Mouse (Mus musculus) lung, postnatal 0 days (tissue): ENCODE data around the gene S100a2. TPM values are rescaled to one million over a fixed set of nuclear protein-coding genes. Genes with fewer than 3 reads are reported as not detected.

Experiments
- ATAC-seq: fragments of 200-750 bp; cut with Nextera tagmentation; 2 replicates; pipeline ENCODE4 v1.8.0; 2017; ENCODE audit warnings: moderate library complexity
- DNase-seq: peaks from one replicate; pipeline ENCODE4 v3.0.0-alpha.2; 2016; ENCODE audit warnings: low spot score
- H3K27ac ChIP-seq: fragments of 300-500 bp; sonication (generic); 2 replicates; pipeline ENCODE4 v1.5.1; 2014; ENCODE audit warnings: antibody characterized with exemption, mild to moderate bottlenecking, low read length, mixed read lengths
- H3K27me3 ChIP-seq: fragments of 300-500 bp; sonication (generic); replicated peaks from 2 replicates; pipeline ENCODE4 v1.6.1; 2014; ENCODE audit warnings: low read length, mixed read lengths; ENCODE audit not compliant: insufficient read depth
- H3K36me3 ChIP-seq: fragments of 300-500 bp; sonication (generic); 2 replicates; pipeline ENCODE4 v1.6.1; 2014; ENCODE audit warnings: low read length, mixed read lengths; ENCODE audit not compliant: insufficient read depth
- H3K4me1 ChIP-seq: fragments of 300-500 bp; sonication (generic); 2 replicates; pipeline ENCODE4 v1.6.1; 2014; ENCODE audit warnings: antibody characterized with exemption, low read depth, low read length, mixed read lengths; ENCODE audit not compliant: insufficient read depth
- H3K4me2 ChIP-seq: fragments of 300-500 bp; sonication (generic); replicated peaks from 2 replicates; pipeline ENCODE4 v1.6.1; 2014; ENCODE audit warnings: low read depth, mild to moderate bottlenecking, low read length, moderate library complexity, mixed read lengths
- H3K4me3 ChIP-seq: fragments of 300-500 bp; sonication (generic); 2 replicates; pipeline ENCODE4 v1.5.1; 2014; ENCODE audit warnings: low read depth, low read length
- H3K9ac ChIP-seq: fragments of 300-500 bp; sonication (generic); replicated peaks from 2 replicates; pipeline ENCODE4 v1.6.1; 2014; ENCODE audit warnings: low read depth, mild to moderate bottlenecking
- H3K9me3 ChIP-seq: fragments of 300-500 bp; sonication (generic); 2 replicates; pipeline ENCODE4 v1.6.1; 2016; ENCODE audit warnings: low read length, mixed read lengths
- CTCF ChIP-seq: IDR thresholded peaks from 2 replicates; pipeline ENCODE4 v1.5.1; 2016; ENCODE audit warnings: antibody characterized with exemption, mild to moderate bottlenecking
- EP300 ChIP-seq: IDR thresholded peaks from 2 replicates; pipeline ENCODE4 v1.6.1; 2016; ENCODE audit warnings: antibody characterized with exemption, mild to moderate bottlenecking, control low read depth
- WGBS: fragments of 180-500 bp; shearing (Covaris S2); extraction: QIAGEN DNeasy Blood & Tissue Kit; methylation state at CpG from one replicate; pipeline ENCODE4 v1.1.7; 2014; 5-methylcytosine and 5-hydroxymethylcytosine counted together
- polyA plus RNA-seq: library from polyadenylated mRNA; unstranded; fragments of >200 nt; fragmentation: Nextera tagmentation; extraction: Ambion mirVana; gene quantifications from 2 replicates; pipeline ENCODE4 v1.2.1, GENCODE M21; 2015

The S100a2 gene
- polyA plus RNA-seq, 1 experiment from 2014 or later = 0.66 TPM

DNA sequence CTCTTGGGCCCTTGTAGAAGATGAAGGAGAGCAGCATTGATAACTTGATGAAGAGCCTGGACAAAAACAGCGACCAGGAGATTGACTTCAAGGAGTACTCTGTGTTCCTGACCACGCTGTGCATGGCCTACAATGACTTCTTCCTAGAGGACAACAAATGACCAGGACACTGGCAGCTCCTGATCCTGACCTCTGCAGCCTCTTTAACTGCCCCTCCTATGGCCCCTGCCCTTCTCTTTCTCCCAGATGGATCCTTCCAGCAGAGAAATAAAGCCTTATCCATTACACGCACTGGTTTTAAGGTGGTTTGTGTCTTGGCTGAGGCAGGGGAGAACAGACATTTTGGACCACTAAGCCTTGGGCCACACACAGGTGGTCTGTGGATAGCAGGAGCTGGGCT, 21.4 kb downstream of the S100a2 start:
- no peak for DNase-seq
- Histone ChIP-seq H3K27ac (no peak overlapping the region), H3K9me3 (no peaks in the 10 kb centered on the region), H3K36me3 (no peaks in the 10 kb centered on the region), H3K4me2 (no peak overlapping the region), H3K9ac (no peak overlapping the region), H3K4me1 (peaks cover 17% of the 10 kb centered on the region), H3K27me3 (no peaks in the 10 kb centered on the region), H3K4me3 (no peak overlapping the region)
- TF ChIP-seq EP300 = no peak
- no peak for TF ChIP-seq CTCF
- ATAC-seq = no peak
- WGBS = 74% methylated on average over 3 of the region's 3 CpGs

DNA sequence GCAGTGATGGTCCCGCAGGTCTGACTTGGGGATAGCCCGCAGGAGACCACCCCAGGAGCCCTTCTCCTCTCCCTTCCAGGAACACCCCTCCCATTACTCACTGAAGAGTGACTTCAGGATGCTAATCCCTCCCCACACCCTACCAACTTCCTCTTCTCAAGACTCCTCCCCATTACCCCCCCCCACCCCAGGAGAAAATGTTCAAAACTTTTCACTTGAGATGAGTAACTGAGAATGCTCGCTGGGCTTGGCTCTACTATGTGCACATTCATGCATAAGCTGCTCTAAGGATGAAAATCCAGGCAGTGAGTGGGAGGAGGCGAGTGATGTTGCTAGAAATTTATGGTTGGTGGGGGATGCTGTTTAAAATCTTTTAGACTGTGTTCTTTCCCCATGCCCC, 22.0 kb downstream of the S100a2 start:
- TF ChIP-seq EP300 (no peak), CTCF (no peak)
- H3K4me3 ChIP-seq = no peak overlapping the region
- no peaks in the 10 kb centered on the region for H3K27me3 ChIP-seq
- no peak for ATAC-seq
- no peaks in the 10 kb centered on the region for H3K9me3 ChIP-seq
- H3K9ac ChIP-seq = no peak overlapping the region
- peaks cover 17% of the 10 kb centered on the region for H3K4me1 ChIP-seq
- H3K4me2 ChIP-seq = no peak overlapping the region
- no peak overlapping the region for H3K27ac ChIP-seq
- WGBS = 74% methylated on average over 4 of the region's 4 CpGs
- DNase-seq = peak; percentile 52
- H3K36me3 ChIP-seq = no peaks in the 10 kb centered on the region

DNA sequence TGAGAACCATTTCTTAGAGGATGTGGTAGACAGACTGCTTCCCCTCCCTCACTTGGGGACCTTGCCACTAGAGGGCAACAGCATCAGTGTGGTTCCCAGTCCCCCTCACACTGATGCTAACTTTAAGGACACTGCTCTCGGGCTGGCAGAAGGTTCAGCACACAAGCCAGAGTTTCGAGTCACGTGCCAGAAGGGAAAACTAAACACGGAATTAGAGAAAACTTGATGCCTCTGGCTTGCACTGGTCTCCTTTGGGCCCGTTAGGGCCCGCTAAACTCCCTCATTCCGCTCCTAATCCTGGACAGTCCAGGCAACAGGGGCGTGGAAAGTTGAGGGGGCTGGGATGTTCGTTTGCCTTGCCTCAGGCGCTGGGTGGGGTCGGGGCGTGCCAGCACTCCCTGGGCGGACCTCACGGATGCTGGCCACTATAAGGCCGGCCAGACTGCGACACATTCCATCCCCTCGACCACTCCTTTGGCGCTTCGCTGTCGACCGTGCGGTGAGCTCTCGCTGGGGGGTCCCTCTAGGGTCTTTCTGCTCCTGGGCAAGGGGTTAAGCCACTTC, 22.8 kb downstream of the S100a2 start, which contains the start of gene S100a6:
S100a6 (plus strand) TSS at position 155 of the 564 bp plus-strand sequence.
- TF ChIP-seq CTCF = peak; percentile 83
- TF ChIP-seq EP300 = peak; percentile 53
- no peaks in the 10 kb centered on the region for H3K27me3 ChIP-seq
- H3K4me2 ChIP-seq = peak within 1 kb of the TSS; percentile 65
- H3K9ac ChIP-seq = peak within 1 kb of the TSS; percentile 54
- H3K4me1 ChIP-seq = peaks cover 17% of the 10 kb centered on the region
- peak within 1 kb of the TSS; percentile 39 for H3K4me3 ChIP-seq
- peak; percentile 80 for ATAC-seq
- H3K36me3 ChIP-seq = no peaks in the 10 kb centered on the region
- no peaks in the 10 kb centered on the region for H3K9me3 ChIP-seq
- peak within 1 kb of the TSS; percentile 54 for H3K27ac ChIP-seq
- DNase-seq = peak; percentile 84
- WGBS = under 1% methylated on average over 21 of the region's 23 CpGs

DNA sequence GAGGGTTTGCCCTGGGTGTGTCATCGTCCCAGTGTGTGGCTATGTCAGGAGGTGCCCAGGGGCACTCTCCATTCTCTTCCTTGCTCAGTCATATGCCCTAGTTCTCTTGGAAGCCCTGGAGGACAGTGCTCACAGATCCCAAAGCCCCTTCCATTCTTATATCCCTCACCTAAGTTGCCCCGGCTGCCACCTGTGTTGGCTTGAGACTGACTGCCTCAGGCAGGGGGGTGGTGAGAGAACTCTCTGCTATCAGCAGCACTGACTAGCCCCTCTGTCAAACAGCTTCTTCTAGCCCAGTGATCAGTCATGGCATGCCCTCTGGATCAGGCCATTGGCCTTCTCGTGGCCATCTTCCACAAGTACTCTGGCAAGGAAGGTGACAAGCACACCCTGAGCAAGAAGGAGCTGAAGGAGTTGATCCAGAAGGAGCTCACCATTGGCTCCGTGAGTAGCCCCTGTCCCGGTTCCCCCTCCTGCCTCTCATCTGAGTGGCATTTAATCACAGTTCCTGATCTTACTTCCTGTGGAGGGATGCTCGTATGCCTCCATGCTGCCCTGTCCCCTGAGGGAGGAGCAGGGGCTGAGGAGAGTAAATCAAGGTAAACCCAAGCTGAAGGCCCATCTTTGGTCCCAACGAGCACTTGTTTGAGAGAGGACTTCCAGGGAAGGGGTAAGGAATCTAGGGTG, 23.6 kb downstream of the S100a2 start:
- peak overlapping the region; percentile 54; the same call in 1 of the 2 replicates for H3K9ac ChIP-seq
- H3K4me1 ChIP-seq = peaks cover 17% of the 10 kb centered on the region
- DNase-seq = no peak
- WGBS = 46% methylated on average over 7 of the region's 7 CpGs
- no peak for TF ChIP-seq CTCF
- TF ChIP-seq EP300 = no peak
- no peak for ATAC-seq
- H3K36me3 ChIP-seq = no peaks in the 10 kb centered on the region
- peak overlapping the region; percentile 76 for H3K27ac ChIP-seq
- H3K4me2 ChIP-seq = peak overlapping the region; percentile 65
- no peaks in the 10 kb centered on the region for H3K9me3 ChIP-seq
- H3K4me3 ChIP-seq = peak overlapping the region; percentile 39
- no peaks in the 10 kb centered on the region for H3K27me3 ChIP-seq

DNA sequence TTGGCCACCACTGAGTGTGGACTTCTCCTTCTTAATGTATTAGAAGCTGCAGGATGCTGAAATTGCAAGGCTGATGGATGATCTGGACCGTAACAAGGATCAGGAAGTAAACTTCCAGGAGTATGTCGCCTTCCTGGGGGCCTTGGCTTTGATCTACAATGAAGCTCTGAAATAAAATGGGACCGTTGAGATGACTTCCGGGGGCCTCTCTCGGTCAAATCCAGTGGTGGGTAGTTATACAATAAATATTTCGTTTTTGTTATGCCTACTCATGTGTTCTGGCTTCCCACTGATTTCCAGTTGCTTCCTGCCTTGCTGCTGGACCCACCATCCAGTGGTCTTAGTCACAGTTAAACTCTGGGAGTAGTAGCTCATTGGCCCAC, 24.1 kb downstream of the S100a2 start:
- no peak for TF ChIP-seq CTCF
- TF ChIP-seq EP300 = no peak
- Histone ChIP-seq H3K4me2 (peak overlapping the region; percentile 65), H3K4me3 (peak overlapping the region; percentile 39; the same call in 1 of the 2 replicates), H3K9ac (0 out of 2 replicates have a peak overlapping the region, but pooled peaks have one; percentile 54), H3K36me3 (no peaks in the 10 kb centered on the region), H3K9me3 (no peaks in the 10 kb centered on the region), H3K4me1 (peaks cover 17% of the 10 kb centered on the region), H3K27ac (peak overlapping the region; percentile 76), H3K27me3 (no peaks in the 10 kb centered on the region)
- ATAC-seq = no peak
- 69% methylated on average over 6 of the region's 6 CpGs for WGBS
- DNase-seq = no peak

DNA sequence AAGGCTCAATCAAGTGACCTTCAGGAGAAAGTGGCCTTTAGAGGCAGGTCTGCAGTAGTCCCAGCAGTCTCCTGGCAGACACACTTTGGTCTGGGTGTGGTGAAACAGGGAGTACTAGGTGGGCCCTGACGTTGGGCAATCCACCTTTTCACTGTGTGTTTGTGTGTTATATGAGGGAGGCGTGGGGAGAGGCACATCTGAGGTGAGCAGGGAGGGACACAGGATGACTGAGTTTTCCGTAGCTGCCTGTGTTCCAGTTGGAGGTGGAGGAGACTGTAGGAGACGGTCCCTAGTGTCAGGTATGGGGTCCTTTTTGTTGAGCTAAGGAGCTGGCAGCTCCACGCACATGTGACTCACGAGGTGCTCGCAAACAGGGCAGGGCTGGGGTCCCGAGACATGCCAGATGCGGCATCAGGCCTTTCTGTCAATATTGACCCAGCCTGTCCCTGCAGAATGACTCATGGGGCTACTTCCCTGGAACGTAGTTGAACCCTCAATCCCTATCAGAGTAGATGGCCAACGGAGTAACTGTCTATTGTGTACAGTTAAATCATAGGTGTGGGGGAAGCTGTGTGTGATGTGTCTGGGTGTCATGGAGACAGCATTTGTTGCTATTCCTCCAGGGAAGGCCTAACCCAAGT, 24.7 kb downstream of the S100a2 start:
- ATAC-seq (peak; percentile 45), DNase-seq (peak; percentile 70)
- Histone ChIP-seq H3K36me3 (no peaks in the 10 kb centered on the region), H3K4me1 (peaks cover 17% of the 10 kb centered on the region), H3K27ac (peak overlapping the region; percentile 76), H3K9ac (no peak overlapping the region), H3K4me3 (peak overlapping the region; percentile 39), H3K9me3 (no peaks in the 10 kb centered on the region), H3K27me3 (no peaks in the 10 kb centered on the region), H3K4me2 (peak overlapping the region; percentile 65)
- WGBS = 50% methylated on average over 11 of the region's 11 CpGs
- TF ChIP-seq EP300 (no peak), CTCF (0 out of 2 replicates have a peak, but pooled peaks have one; percentile 2)
